Mouse (Mus musculus) embryo, embryonic 10 days (tissue): ENCODE results near the gene Rbms3.

Source experiments
- DNase-seq: peaks from one replicate; pipeline ENCODE4 v3.0.0-alpha.2; 2015; ENCODE audit warnings: low spot score

Rbms3 gene

GRCm38 (mm10) chr9:117048641-117049040 is 581.1 kb downstream of the Rbms3 start:
- no peak for DNase-seq

GRCm38 (mm10) chr9:117041993-117042366 is 587.7 kb downstream of the Rbms3 start:
- DNase-seq: no peak

GRCm38 (mm10) chr9:117041291-117041992 is 588.3 kb downstream of the Rbms3 start:
- DNase-seq: no peak

GRCm38 (mm10) chr9:117039941-117040453 is 589.7 kb downstream of the Rbms3 start:
- no peak for DNase-seq

GRCm38 (mm10) chr9:117032690-117033089 is 597.0 kb downstream of the Rbms3 start:
- DNase-seq: no peak

GRCm38 (mm10) chr9:117031237-117031636 is 598.5 kb downstream of the Rbms3 start:
- no peak for DNase-seq

GRCm38 (mm10) chr9:117030837-117031236 is 598.9 kb downstream of the Rbms3 start:
- DNase-seq: peak; percentile 39

- DNase-seq: no peak
Measured at GRCm38 (mm10) chr9:117029953-117030352, 599.8 kb downstream of the Rbms3 start.

- no peak for DNase-seq
Measured at GRCm38 (mm10) chr9:117028586-117028985, 601.1 kb downstream of the Rbms3 start.

- no peak for DNase-seq
Measured at GRCm38 (mm10) chr9:117022086-117022485, 607.6 kb downstream of the Rbms3 start.

- no peak for DNase-seq
Measured at GRCm38 (mm10) chr9:117021506-117021905, 608.2 kb downstream of the Rbms3 start.

- no peak for DNase-seq
Measured at GRCm38 (mm10) chr9:117020216-117020615, 609.5 kb downstream of the Rbms3 start.

GRCm38 (mm10) chr9:117018741-117019163 is 611.0 kb downstream of the Rbms3 start:
- DNase-seq: peak; percentile 79

- no peak for DNase-seq
Measured at GRCm38 (mm10) chr9:117018301-117018700, 611.4 kb downstream of the Rbms3 start.

GRCm38 (mm10) chr9:117016605-117017319 is 613.0 kb downstream of the Rbms3 start:
- no peak for DNase-seq

- no peak for DNase-seq
Measured at GRCm38 (mm10) chr9:117013386-117013785, 616.3 kb downstream of the Rbms3 start.

- DNase-seq: no peak
Measured at GRCm38 (mm10) chr9:117010801-117011200, 618.9 kb downstream of the Rbms3 start.

- no peak for DNase-seq
Measured at GRCm38 (mm10) chr9:117008194-117008593, 621.5 kb downstream of the Rbms3 start.

GRCm38 (mm10) chr9:117002083-117002482 is 627.6 kb downstream of the Rbms3 start:
- no peak for DNase-seq

- DNase-seq: peak; percentile 48
Measured at GRCm38 (mm10) chr9:116999186-116999585, 630.5 kb downstream of the Rbms3 start.

- no peak for DNase-seq
Measured at GRCm38 (mm10) chr9:116990321-116990720, 639.4 kb downstream of the Rbms3 start.

GRCm38 (mm10) chr9:116980801-116981200 is 648.9 kb downstream of the Rbms3 start:
- DNase-seq: no peak

- DNase-seq: no peak
Measured at GRCm38 (mm10) chr9:116977428-116977827, 652.3 kb downstream of the Rbms3 start.
